Mouse (Mus musculus): ENCODE results near the gene Cnksr2. TPM values are rescaled to one million over a fixed set of nuclear protein-coding genes. Genes with fewer than 3 reads are reported as not detected.

Gene Cnksr2
- polyA plus RNA-seq, 1 experiment from 2014 or later = 0.56 TPM

- WGBS = 79% methylated on average over 4 of the region's 4 CpGs
- Histone ChIP-seq H3K36me3 (ENCODE audit: control insufficient read depth, insufficient read depth, low read length) (no peaks in the 10 kb centered on the region), H3K9ac (ENCODE audit: low read length) (no peak overlapping the region), H3K4me3 (replicated peaks; ENCODE audit: low read length) (no peak overlapping the region), H3K27ac (ENCODE audit: low read length) (no peak overlapping the region), H3K4me1 (ENCODE audit: control insufficient read depth, insufficient read depth, low read length) (no peaks in the 10 kb centered on the region), H3K9me3 (replicated peaks; ENCODE audit: control insufficient read depth, low read length) (no peaks in the 10 kb centered on the region), H3K4me2 (ENCODE audit: low read depth, low read length) (no peak overlapping the region), H3K27me3 (ENCODE audit: control insufficient read depth, insufficient read depth, low read length) (no peaks in the 10 kb centered on the region)
- no peak for ATAC-seq (ENCODE audit: insufficient read depth, low FRiP score)
Observed at GRCm38 (mm10) chrX:157829983-157830382, 213.1 kb downstream of the Cnksr2 start.

DNA sequence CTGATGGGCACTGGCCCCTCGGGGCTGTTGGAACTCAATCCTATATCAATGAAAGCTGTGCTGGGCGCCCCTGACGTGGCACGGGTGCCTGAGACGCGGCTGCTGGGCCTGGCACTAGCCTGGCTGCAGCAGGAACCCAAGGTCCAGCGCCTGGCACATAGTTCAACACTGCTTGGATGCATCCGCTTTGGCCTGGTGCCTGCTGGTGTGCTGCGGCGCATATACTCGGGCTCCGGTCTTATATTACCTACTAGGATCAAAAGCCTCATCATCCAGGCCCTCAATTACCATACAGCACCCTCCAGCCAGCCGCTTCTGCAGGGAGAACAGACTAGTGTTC, 224.2 kb downstream of the Cnksr2 start:
- 0 out of 2 replicates have a peak, but pooled peaks cover 5% of the 10 kb centered on the region for H3K27me3 ChIP-seq (ENCODE audit: control insufficient read depth, insufficient read depth, low read length)
- no peak overlapping the region for H3K27ac ChIP-seq (ENCODE audit: low read length)
- H3K4me1 ChIP-seq (ENCODE audit: control insufficient read depth, insufficient read depth, low read length) = no peaks in the 10 kb centered on the region
- 0 out of 2 replicates have a peak, but pooled peaks have one; percentile 10 for ATAC-seq (ENCODE audit: insufficient read depth, low FRiP score)
- WGBS = 82% methylated on average over 13 of the region's 13 CpGs
- no peak overlapping the region for H3K4me2 ChIP-seq (ENCODE audit: low read depth, low read length)
- no peaks in the 10 kb centered on the region for H3K36me3 ChIP-seq (ENCODE audit: control insufficient read depth, insufficient read depth, low read length)
- H3K9me3 ChIP-seq (replicated peaks; ENCODE audit: control insufficient read depth, low read length) = no peaks in the 10 kb centered on the region
- H3K4me3 ChIP-seq (replicated peaks; ENCODE audit: low read length) = no peak overlapping the region
- H3K9ac ChIP-seq (ENCODE audit: low read length) = no peak overlapping the region

GRCm38 (mm10) chrX:157818207-157818920, 224.7 kb downstream of the Cnksr2 start, which contains the start of gene Klhl34:
Gene Klhl34 (plus strand): TSS chrX:157818435.
- 0 out of 2 replicates have a peak, but pooled peaks cover 5% of the 10 kb centered on the region for H3K27me3 ChIP-seq (ENCODE audit: control insufficient read depth, insufficient read depth, low read length)
- H3K9ac ChIP-seq (ENCODE audit: low read length) = 0 out of 2 replicates have a peak within 1 kb of the TSS, but pooled peaks have one; percentile 0
- no peaks in the 10 kb centered on the region for H3K36me3 ChIP-seq (ENCODE audit: control insufficient read depth, insufficient read depth, low read length)
- peak; percentile 20; the same call in 1 of the 2 replicates for ATAC-seq (ENCODE audit: insufficient read depth, low FRiP score)
- WGBS = 42% methylated on average over 28 of the region's 28 CpGs
- H3K4me3 ChIP-seq (replicated peaks; ENCODE audit: low read length) = peak within 1 kb of the TSS; percentile 23
- H3K4me1 ChIP-seq (ENCODE audit: control insufficient read depth, insufficient read depth, low read length) = no peaks in the 10 kb centered on the region
- H3K27ac ChIP-seq (ENCODE audit: low read length) = no peak within 1 kb of the TSS
- H3K4me2 ChIP-seq (ENCODE audit: low read depth, low read length) = peak within 1 kb of the TSS; percentile 52
- no peaks in the 10 kb centered on the region for H3K9me3 ChIP-seq (replicated peaks; ENCODE audit: control insufficient read depth, low read length)

- ATAC-seq (ENCODE audit: insufficient read depth, low FRiP score) = peak; percentile 40; the same call in 1 of the 2 replicates
- WGBS = 18% methylated on average over 31 of the region's 31 CpGs
- H3K9ac ChIP-seq (ENCODE audit: low read length) = 0 out of 2 replicates have a peak overlapping the region, but pooled peaks have one; percentile 0
Observed at GRCm38 (mm10) chrX:157817571-157818206, 225.4 kb downstream of the Cnksr2 start.

DNA sequence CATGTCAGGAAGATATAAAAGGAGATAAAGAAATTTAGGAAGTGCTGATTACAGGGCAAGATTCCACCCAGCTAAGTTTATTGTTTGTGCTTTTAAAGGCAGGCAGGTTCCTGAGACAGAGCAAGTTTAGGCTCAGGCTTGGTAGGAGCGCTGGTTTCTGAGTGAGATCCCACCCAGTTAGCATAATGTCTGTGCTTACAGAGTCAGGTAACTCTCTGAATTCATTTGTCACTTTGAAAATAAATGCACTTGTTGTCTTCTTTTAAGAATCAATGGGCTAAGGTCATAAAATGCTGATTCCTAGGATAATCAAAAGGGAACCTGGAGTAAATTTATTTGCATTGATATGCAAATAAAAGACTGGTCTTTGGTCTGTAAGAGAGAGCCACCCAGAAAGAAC, 233.4 kb downstream of the Cnksr2 start:
- H3K4me1 ChIP-seq (ENCODE audit: control insufficient read depth, insufficient read depth, low read length) = no peaks in the 10 kb centered on the region
- no peak overlapping the region for H3K27ac ChIP-seq (ENCODE audit: low read length)
- no peak for ATAC-seq (ENCODE audit: insufficient read depth, low FRiP score)
- H3K4me3 ChIP-seq (replicated peaks; ENCODE audit: low read length) = no peak overlapping the region
- H3K27me3 ChIP-seq (ENCODE audit: control insufficient read depth, insufficient read depth, low read length) = no peaks in the 10 kb centered on the region
- H3K9me3 ChIP-seq (replicated peaks; ENCODE audit: control insufficient read depth, low read length) = no peaks in the 10 kb centered on the region
- no peak overlapping the region for H3K4me2 ChIP-seq (ENCODE audit: low read depth, low read length)
- H3K36me3 ChIP-seq (ENCODE audit: control insufficient read depth, insufficient read depth, low read length) = no peaks in the 10 kb centered on the region
- 65% methylated on average over 1 of the region's 1 CpGs for WGBS
- H3K9ac ChIP-seq (ENCODE audit: low read length) = no peak overlapping the region

More at GRCm38 (mm10) chrX:157817571-157818206, 225.4 kb downstream of the Cnksr2 start:
- Histone ChIP-seq H3K9me3 (replicated peaks; ENCODE audit: control insufficient read depth, low read length) (no peaks in the 10 kb centered on the region), H3K4me1 (ENCODE audit: control insufficient read depth, insufficient read depth, low read length) (no peaks in the 10 kb centered on the region), H3K4me3 (replicated peaks; ENCODE audit: low read length) (peak overlapping the region; percentile 23), H3K27ac (ENCODE audit: low read length) (no peak overlapping the region), H3K4me2 (ENCODE audit: low read depth, low read length) (peak overlapping the region; percentile 52), H3K27me3 (ENCODE audit: control insufficient read depth, insufficient read depth, low read length) (0 out of 2 replicates have a peak, but pooled peaks cover 5% of the 10 kb centered on the region), H3K36me3 (ENCODE audit: control insufficient read depth, insufficient read depth, low read length) (no peaks in the 10 kb centered on the region)

DNA sequence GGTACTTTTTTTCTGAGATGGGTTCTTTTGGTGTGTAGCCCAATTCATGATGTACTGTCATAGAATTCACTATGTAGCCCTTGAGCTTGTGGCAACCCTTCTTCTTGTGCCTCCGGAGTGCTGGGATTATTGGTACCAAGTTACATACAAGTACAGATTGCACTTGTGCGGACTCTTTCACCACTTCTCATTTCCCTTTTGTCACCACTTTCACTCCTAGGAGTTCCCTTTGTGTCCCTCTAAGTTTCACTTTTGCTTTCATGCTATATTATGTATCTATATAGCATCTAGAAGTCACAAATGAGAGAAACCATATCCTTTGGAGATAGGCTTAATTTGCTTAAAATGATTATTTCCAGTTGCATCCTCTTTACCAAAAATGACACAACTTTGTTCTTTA, 241.4 kb downstream of the Cnksr2 start:
- no peak overlapping the region for H3K4me2 ChIP-seq (ENCODE audit: low read depth, low read length)
- H3K4me3 ChIP-seq (replicated peaks; ENCODE audit: low read length) = no peak overlapping the region
- H3K36me3 ChIP-seq (ENCODE audit: control insufficient read depth, insufficient read depth, low read length) = no peaks in the 10 kb centered on the region
- no peaks in the 10 kb centered on the region for H3K27me3 ChIP-seq (ENCODE audit: control insufficient read depth, insufficient read depth, low read length)
- no peak overlapping the region for H3K27ac ChIP-seq (ENCODE audit: low read length)
- ATAC-seq (ENCODE audit: insufficient read depth, low FRiP score) = no peak
- H3K9me3 ChIP-seq (replicated peaks; ENCODE audit: control insufficient read depth, low read length) = no peaks in the 10 kb centered on the region
- WGBS = 85% methylated on average over 2 of the region's 2 CpGs
- no peak overlapping the region for H3K9ac ChIP-seq (ENCODE audit: low read length)
- H3K4me1 ChIP-seq (ENCODE audit: control insufficient read depth, insufficient read depth, low read length) = no peaks in the 10 kb centered on the region

Other genes starting within 250 kb of the Cnksr2 start
- 0.19 and 0.46 TPM in 2 replicates for gene Klhl34, start 224.9 kb downstream of the Cnksr2 start, polyA plus RNA-seq (2015; fragmentation: Nextera tagmentation; extraction: Ambion mirVana)